Mouse (Mus musculus) intestine, embryonic 14.5 days (tissue): Measurements from ENCODE around the gene 4931428F04Rik. TPM values are rescaled to one million over a fixed set of nuclear protein-coding genes. Genes with fewer than 3 reads are reported as not detected.

Experiments used
- ATAC-seq: fragments of 200-750 bp; cut with Nextera tagmentation; replicated peaks from 2 replicates; pipeline ENCODE4 v1.8.0; 2017; ENCODE audit warnings: low read depth, moderate number of reproducible peaks, moderate TSS enrichment, moderate library complexity; ENCODE audit not compliant: low FRiP score, low TSS enrichment
- DNase-seq: peaks from one replicate; pipeline ENCODE4 v3.0.0-alpha.2; 2018; ENCODE audit warnings: low spot score
- H3K27ac ChIP-seq: fragments of 300-500 bp; sonication (generic); 2 replicates; pipeline ENCODE4 v1.5.1; 2014; ENCODE audit warnings: low read depth, mild to moderate bottlenecking, control low read depth
- H3K27me3 ChIP-seq: fragments of 300-500 bp; sonication (generic); replicated peaks from 2 replicates; pipeline ENCODE4 v1.6.1; 2014; ENCODE audit warnings: low read length, control low read depth; ENCODE audit not compliant: control insufficient read depth, insufficient read depth
- H3K36me3 ChIP-seq: fragments of 300-500 bp; sonication (generic); 2 replicates; pipeline ENCODE4 v1.6.1; 2014; ENCODE audit warnings: low read length, control low read depth; ENCODE audit not compliant: control insufficient read depth, insufficient read depth
- H3K4me1 ChIP-seq: fragments of 300-500 bp; sonication (generic); replicated peaks from 2 replicates; pipeline ENCODE4 v1.6.1; 2014; ENCODE audit warnings: low read length, control low read depth, mixed read lengths; ENCODE audit not compliant: control insufficient read depth, insufficient read depth
- H3K4me2 ChIP-seq: fragments of 300-500 bp; sonication (generic); 2 replicates; pipeline ENCODE4 v1.6.1; 2014; ENCODE audit warnings: low read length
- H3K4me3 ChIP-seq: fragments of 300-500 bp; sonication (generic); 2 replicates; pipeline ENCODE4 v1.5.1; 2014; ENCODE audit warnings: low read depth, low read length, control low read depth, mixed read lengths
- H3K9ac ChIP-seq: fragments of 300-500 bp; sonication (generic); 2 replicates; pipeline ENCODE4 v1.6.1; 2014; ENCODE audit warnings: mild to moderate bottlenecking, low read length
- H3K9me3 ChIP-seq: fragments of 300-500 bp; sonication (generic); 2 replicates; pipeline ENCODE4 v1.6.1; 2016; ENCODE audit warnings: low read length, control low read depth; ENCODE audit not compliant: control insufficient read depth
- WGBS: fragments of 180-500 bp; shearing (Covaris S2); extraction: QIAGEN DNeasy Blood & Tissue Kit; methylation state at CpG from one replicate; pipeline ENCODE4 v1.1.7; 2014; 5-methylcytosine and 5-hydroxymethylcytosine counted together
- polyA plus RNA-seq: library from polyadenylated mRNA; unstranded; fragments of >200 nt; fragmentation: Nextera tagmentation; extraction: Ambion mirVana; gene quantifications from 2 replicates; pipeline ENCODE4 v1.2.1, GENCODE M21; 2014

Gene 4931428F04Rik
- polyA plus RNA-seq, 1 experiment from 2014 or later: 9.1 TPM

GRCm38 (mm10) chr8:105288231-105288630 lies 1.4 kb downstream of the 4931428F04Rik start:
- Histone ChIP-seq H3K4me3 (0 out of 2 replicates have a peak overlapping the region, but pooled peaks have one; percentile 51), H3K4me1 (peaks cover 10% of the 10 kb centered on the region), H3K9me3 (no peaks in the 10 kb centered on the region), H3K4me2 (peak overlapping the region; percentile 85), H3K27ac (no peak overlapping the region), H3K36me3 (peaks cover 5% of the 10 kb centered on the region), H3K27me3 (peaks cover 10% of the 10 kb centered on the region), H3K9ac (no peak overlapping the region)
- ATAC-seq (no peak), DNase-seq (no peak)
- WGBS: 90% methylated on average over 5 of the region's 5 CpGs

- ATAC-seq: no peak
- 88% methylated on average over 4 of the region's 4 CpGs for WGBS
Observed at GRCm38 (mm10) chr8:105286907-105287306, 2.8 kb downstream of the 4931428F04Rik start.

GRCm38 (mm10) chr8:105285514-105285913 lies 4.2 kb downstream of the 4931428F04Rik start:
- Histone ChIP-seq H3K4me1 (peaks cover 9% of the 10 kb centered on the region), H3K4me2 (no peak overlapping the region), H3K27me3 (peaks cover 7% of the 10 kb centered on the region), H3K9ac (no peak overlapping the region), H3K4me3 (no peak overlapping the region), H3K36me3 (peaks cover 20% of the 10 kb centered on the region), H3K27ac (no peak overlapping the region), H3K9me3 (no peaks in the 10 kb centered on the region)
- 41% methylated on average over 12 of the region's 12 CpGs for WGBS
- ATAC-seq (no peak), DNase-seq (no peak)

More at GRCm38 (mm10) chr8:105286907-105287306, 2.8 kb downstream of the 4931428F04Rik start:
- Histone ChIP-seq H3K9me3 (no peaks in the 10 kb centered on the region), H3K4me3 (no peak overlapping the region), H3K4me1 (peaks cover 10% of the 10 kb centered on the region), H3K9ac (no peak overlapping the region), H3K27ac (no peak overlapping the region), H3K27me3 (peaks cover 10% of the 10 kb centered on the region), H3K4me2 (no peak overlapping the region), H3K36me3 (peaks cover 14% of the 10 kb centered on the region)
- DNase-seq: no peak

- ATAC-seq: peak; percentile 28
- 26% methylated on average over 23 of the region's 23 CpGs for WGBS
- peaks cover 22% of the 10 kb centered on the region for H3K27me3 ChIP-seq
- peak; percentile 77 for DNase-seq
- H3K9me3 ChIP-seq: no peaks in the 10 kb centered on the region
- no peak overlapping the region for H3K27ac ChIP-seq
- peaks cover 20% of the 10 kb centered on the region for H3K36me3 ChIP-seq
- no peak overlapping the region for H3K9ac ChIP-seq
- no peak overlapping the region for H3K4me3 ChIP-seq
- H3K4me2 ChIP-seq: no peak overlapping the region
- no peaks in the 10 kb centered on the region for H3K4me1 ChIP-seq
Observed at GRCm38 (mm10) chr8:105283074-105283473, 6.6 kb downstream of the 4931428F04Rik start.

GRCm38 (mm10) chr8:105282239-105282638 lies 7.4 kb downstream of the 4931428F04Rik start:
- Histone ChIP-seq H3K4me1 (no peaks in the 10 kb centered on the region), H3K4me3 (no peak overlapping the region), H3K27ac (no peak overlapping the region), H3K4me2 (no peak overlapping the region), H3K9ac (no peak overlapping the region), H3K36me3 (peaks cover 20% of the 10 kb centered on the region), H3K27me3 (peaks cover 30% of the 10 kb centered on the region), H3K9me3 (no peaks in the 10 kb centered on the region)
- WGBS: 79% methylated on average over 4 of the region's 4 CpGs
- ATAC-seq (no peak), DNase-seq (no peak)

- Histone ChIP-seq H3K4me1 (no peaks in the 10 kb centered on the region), H3K36me3 (peaks cover 20% of the 10 kb centered on the region), H3K4me3 (no peak overlapping the region), H3K9ac (no peak overlapping the region), H3K27me3 (peaks cover 35% of the 10 kb centered on the region), H3K9me3 (no peaks in the 10 kb centered on the region), H3K27ac (no peak overlapping the region), H3K4me2 (no peak overlapping the region)
- WGBS: 84% methylated on average over 12 of the region's 12 CpGs
- no peak for ATAC-seq
- DNase-seq: no peak
Observed at GRCm38 (mm10) chr8:105281821-105282220, 7.8 kb downstream of the 4931428F04Rik start.

GRCm38 (mm10) chr8:105280567-105280966 lies 9.1 kb downstream of the 4931428F04Rik start:
- H3K4me2 ChIP-seq: no peak overlapping the region
- no peaks in the 10 kb centered on the region for H3K9me3 ChIP-seq
- no peak for DNase-seq
- H3K9ac ChIP-seq: no peak overlapping the region
- H3K36me3 ChIP-seq: peaks cover 20% of the 10 kb centered on the region
- H3K27ac ChIP-seq: no peak overlapping the region
- H3K4me1 ChIP-seq: peaks cover 3% of the 10 kb centered on the region; the same call in 1 of the 2 replicates
- peaks cover 47% of the 10 kb centered on the region for H3K27me3 ChIP-seq
- WGBS: 81% methylated on average over 3 of the region's 3 CpGs
- no peak overlapping the region for H3K4me3 ChIP-seq
- no peak for ATAC-seq

- no peak overlapping the region; the same call in 1 of the 2 replicates for H3K9ac ChIP-seq
Observed at GRCm38 (mm10) chr8:105278911-105279334, 10.7 kb downstream of the 4931428F04Rik start.

More at GRCm38 (mm10) chr8:105278911-105279334, 10.7 kb downstream of the 4931428F04Rik start:
- WGBS: 4% methylated on average over 28 of the region's 28 CpGs
- DNase-seq (no peak), ATAC-seq (peak; percentile 34; the same call in 1 of the 2 replicates)
- no peaks in the 10 kb centered on the region for H3K9me3 ChIP-seq
- H3K27ac ChIP-seq: no peak overlapping the region
- H3K27me3 ChIP-seq: peaks cover 64% of the 10 kb centered on the region
- H3K4me2 ChIP-seq: peak overlapping the region; percentile 36; the same call in 1 of the 2 replicates
- peak overlapping the region; percentile 19 for H3K4me3 ChIP-seq
- H3K4me1 ChIP-seq: peaks cover 3% of the 10 kb centered on the region; the same call in 1 of the 2 replicates
- peaks cover 15% of the 10 kb centered on the region; the same call in 1 of the 2 replicates for H3K36me3 ChIP-seq
